Mouse (Mus musculus): ENCODE measurements around the gene Adgrv1. TPM values are rescaled to one million over a fixed set of nuclear protein-coding genes. Genes with fewer than 3 reads are reported as not detected.
A peak's percentile ranks its signal among the peaks of the same experiment; 100 is the strongest.

Gene Adgrv1
- polyA plus RNA-seq (2015; fragmentation: Nextera tagmentation; extraction: Ambion mirVana), result 0.87 and 1.4 TPM in 2 replicates

GRCm38 (mm10) chr13:81632720-81633415 is at the start of gene Adgrv1:
TSS of gene Adgrv1 (minus strand) at chr13:81633154.
- Histone ChIP-seq H3K27ac (ENCODE audit: low read depth) (no peak within 1 kb of the TSS), H3K36me3 (replicated peaks; ENCODE audit: insufficient read depth, low read length) (no peaks in the 10 kb centered on the region), H3K9me3 (ENCODE audit: low read length) (no peaks in the 10 kb centered on the region), H3K4me2 (ENCODE audit: low read depth, low read length) (peak within 1 kb of the TSS; percentile 33; the same call in 1 of the 2 replicates), H3K4me1 (ENCODE audit: insufficient read depth) (peaks cover 7% of the 10 kb centered on the region; the same call in 1 of the 2 replicates), H3K27me3 (ENCODE audit: insufficient read depth, low read length) (peaks cover 19% of the 10 kb centered on the region), H3K4me3 (ENCODE audit: low read depth, low read length) (peak within 1 kb of the TSS; percentile 19), H3K9ac (replicated peaks) (no peak within 1 kb of the TSS)
- 4% methylated on average over 42 of the region's 42 CpGs for WGBS (ENCODE audit: insufficient replicate concordance)
- DNase-seq (peak; percentile 74), ATAC-seq (peak; percentile 99)
- TF ChIP-seq CTCF (IDR thresholded peaks at IDR 0.05; ENCODE audit: low read depth) (no peak), EP300 (IDR thresholded peaks at IDR 0.05; ENCODE audit: low read depth) (no peak)

GRCm38 (mm10) chr13:81675333-81675732 is 42.4 kb upstream of the Adgrv1 start:
- 83% methylated on average over 8 of the region's 8 CpGs for WGBS (ENCODE audit: insufficient replicate concordance)
- no peak overlapping the region for H3K4me2 ChIP-seq (ENCODE audit: low read depth, low read length)
- no peaks in the 10 kb centered on the region for H3K27me3 ChIP-seq (ENCODE audit: insufficient read depth, low read length)
- H3K4me1 ChIP-seq (ENCODE audit: insufficient read depth), result no peaks in the 10 kb centered on the region
- H3K9me3 ChIP-seq (ENCODE audit: low read length), result no peaks in the 10 kb centered on the region
- no peak overlapping the region for H3K9ac ChIP-seq (replicated peaks)
- DNase-seq, result no peak
- H3K4me3 ChIP-seq (ENCODE audit: low read depth, low read length), result no peak overlapping the region
- H3K27ac ChIP-seq (ENCODE audit: low read depth), result no peak overlapping the region
- ATAC-seq, result no peak
- TF ChIP-seq CTCF (IDR thresholded peaks at IDR 0.05; ENCODE audit: low read depth) (no peak), EP300 (IDR thresholded peaks at IDR 0.05; ENCODE audit: low read depth) (no peak)
- H3K36me3 ChIP-seq (replicated peaks; ENCODE audit: insufficient read depth, low read length), result peaks cover 34% of the 10 kb centered on the region

GRCm38 (mm10) chr13:81667713-81668112 is 34.8 kb upstream of the Adgrv1 start:
- 80% methylated on average over 5 of the region's 5 CpGs for WGBS (ENCODE audit: insufficient replicate concordance)
- Histone ChIP-seq H3K27ac (ENCODE audit: low read depth) (no peak overlapping the region), H3K4me1 (ENCODE audit: insufficient read depth) (peaks cover 7% of the 10 kb centered on the region), H3K27me3 (ENCODE audit: insufficient read depth, low read length) (no peaks in the 10 kb centered on the region), H3K9ac (replicated peaks) (no peak overlapping the region), H3K4me3 (ENCODE audit: low read depth, low read length) (no peak overlapping the region), H3K36me3 (replicated peaks; ENCODE audit: insufficient read depth, low read length) (peaks cover 53% of the 10 kb centered on the region), H3K9me3 (ENCODE audit: low read length) (no peaks in the 10 kb centered on the region), H3K4me2 (ENCODE audit: low read depth, low read length) (no peak overlapping the region)
- TF ChIP-seq EP300 (IDR thresholded peaks at IDR 0.05; ENCODE audit: low read depth) (no peak), CTCF (IDR thresholded peaks at IDR 0.05; ENCODE audit: low read depth) (no peak)
- ATAC-seq (no peak), DNase-seq (no peak)

- Histone ChIP-seq H3K9ac (replicated peaks) (no peak overlapping the region), H3K36me3 (replicated peaks; ENCODE audit: insufficient read depth, low read length) (peaks cover 37% of the 10 kb centered on the region), H3K27ac (ENCODE audit: low read depth) (peak overlapping the region; percentile 60; the same call in 1 of the 2 replicates), H3K4me1 (ENCODE audit: insufficient read depth) (peaks cover 15% of the 10 kb centered on the region), H3K4me3 (ENCODE audit: low read depth, low read length) (no peak overlapping the region), H3K27me3 (ENCODE audit: insufficient read depth, low read length) (no peaks in the 10 kb centered on the region), H3K9me3 (ENCODE audit: low read length) (no peaks in the 10 kb centered on the region), H3K4me2 (ENCODE audit: low read depth, low read length) (no peak overlapping the region)
- TF ChIP-seq EP300 (IDR thresholded peaks at IDR 0.05; ENCODE audit: low read depth), result 0 out of 2 replicates have a peak, but pooled peaks have one; percentile 37
- no peak for TF ChIP-seq CTCF (IDR thresholded peaks at IDR 0.05; ENCODE audit: low read depth)
- peak; percentile 89 for ATAC-seq
- 75% methylated on average over 5 of the region's 5 CpGs for WGBS (ENCODE audit: insufficient replicate concordance)
- DNase-seq, result peak; percentile 45
Observed at GRCm38 (mm10) chr13:81664331-81664698, 31.4 kb upstream of the Adgrv1 start.

- Histone ChIP-seq H3K4me3 (ENCODE audit: low read depth, low read length) (no peak overlapping the region), H3K36me3 (replicated peaks; ENCODE audit: insufficient read depth, low read length) (peaks cover 32% of the 10 kb centered on the region), H3K9me3 (ENCODE audit: low read length) (no peaks in the 10 kb centered on the region), H3K4me2 (ENCODE audit: low read depth, low read length) (peak overlapping the region; percentile 34; the same call in 1 of the 2 replicates), H3K9ac (replicated peaks) (0 out of 2 replicates have a peak overlapping the region, but pooled peaks have one; percentile 16), H3K4me1 (ENCODE audit: insufficient read depth) (peaks cover 20% of the 10 kb centered on the region), H3K27ac (ENCODE audit: low read depth) (peak overlapping the region; percentile 60), H3K27me3 (ENCODE audit: insufficient read depth, low read length) (no peaks in the 10 kb centered on the region)
- 69% methylated on average over 12 of the region's 12 CpGs for WGBS (ENCODE audit: insufficient replicate concordance)
- DNase-seq, result no peak
- ATAC-seq, result peak; percentile 69
- TF ChIP-seq EP300 (IDR thresholded peaks at IDR 0.05; ENCODE audit: low read depth) (no peak), CTCF (IDR thresholded peaks at IDR 0.05; ENCODE audit: low read depth) (no peak)
Observed at GRCm38 (mm10) chr13:81663566-81664330, 30.8 kb upstream of the Adgrv1 start.

Measured in liver, postnatal 0 days (tissue).